Mouse (Mus musculus) MEL (cell line): ENCODE measurements around the gene Kifc5b. TPM values are rescaled to one million over a fixed set of nuclear protein-coding genes. Genes with fewer than 3 reads are reported as not detected.

Experiments used
- DNase-seq: peaks from one replicate; pipeline ENCODE4 v3.0.0; 2011; ENCODE audit warnings: low read depth, low spot score
- H3K27ac ChIP-seq: 2 replicates; pipeline ENCODE4 v1.5.1; 2012; ENCODE audit warnings: low read depth, mild to moderate bottlenecking, control low read depth, low read length, moderate library complexity; ENCODE audit not compliant: control insufficient read depth
- H3K27me3 ChIP-seq, 2 experiments: fragments of 150-350 bp in 1 of 2; sonication (generic) in 1 of 2; 2 replicates each; pipeline ENCODE4 v1.6.1; 2012; ENCODE audit warnings: low read length in 2 of 2, mild to moderate bottlenecking in 2 of 2, improper control_type of control experiment in 1 of 2, moderate library complexity in 1 of 2; ENCODE audit not compliant: insufficient read depth in 2 of 2, control insufficient read depth in 1 of 2
- H3K36me3 ChIP-seq, 2 experiments: 2 replicates each; pipeline ENCODE4 v1.6.1; 2012 to 2014; ENCODE audit warnings: low read length in 2 of 2, improper control_type of control experiment in 1 of 2, inconsistent platforms in 1 of 2, mild to moderate bottlenecking in 1 of 2; ENCODE audit not compliant: insufficient read depth in 2 of 2, control insufficient read depth in 1 of 2
- H3K4me1 ChIP-seq, 2 experiments: fragments of 150-350 bp in 1 of 2; sonication (generic) in 1 of 2; 2 replicates each; pipeline ENCODE4 v1.6.1; 2012; ENCODE audit warnings: low read length in 2 of 2, improper control_type of control experiment in 1 of 2, mild to moderate bottlenecking in 1 of 2; ENCODE audit not compliant: insufficient read depth in 2 of 2, control insufficient read depth in 1 of 2
- H3K4me3 ChIP-seq, 2 experiments: fragments of 150-350 bp in 1 of 2; sonication (generic) in 1 of 2; 2 replicates each; pipeline ENCODE4 v1.5.1; 2012; ENCODE audit warnings: low read depth in 2 of 2, low read length in 2 of 2, mild to moderate bottlenecking in 2 of 2, moderate library complexity in 2 of 2, control low read depth in 1 of 2, improper control_type of control experiment in 1 of 2; ENCODE audit not compliant: control insufficient read depth in 1 of 2, insufficient read depth in 1 of 2
- H3K79me2 ChIP-seq: 2 replicates; pipeline ENCODE4 v1.6.1; 2012; ENCODE audit warnings: mild to moderate bottlenecking, low read length, moderate library complexity; ENCODE audit not compliant: control insufficient read depth, poor library complexity, insufficient read depth
- H3K9ac ChIP-seq: 2 replicates; pipeline ENCODE4 v1.6.1; 2012; ENCODE audit warnings: low read depth, mild to moderate bottlenecking, control low read depth, low read length, moderate library complexity; ENCODE audit not compliant: control insufficient read depth, poor library complexity, severe bottlenecking
- H3K9me3 ChIP-seq: fragments of 150-350 bp; sonication (generic); replicated peaks from 2 replicates; pipeline ENCODE4 v1.6.1; 2012; ENCODE audit warnings: mild to moderate bottlenecking, low read length, improper control_type of control experiment, moderate library complexity; ENCODE audit not compliant: insufficient read depth
- BHLHE40 ChIP-seq: IDR thresholded peaks from 2 replicates; pipeline ENCODE4 v1.6.1; 2012; ENCODE audit warnings: low read depth, mild to moderate bottlenecking, inconsistent platforms, low read length, improper control_type of control experiment, borderline replicate concordance
- CHD1 ChIP-seq: IDR thresholded peaks from 2 replicates; pipeline ENCODE4 v1.6.1; 2012; ENCODE audit warnings: low read depth, mild to moderate bottlenecking, inconsistent platforms, low read length, improper control_type of control experiment
- E2F4 ChIP-seq: IDR thresholded peaks from 2 replicates; pipeline ENCODE4 v1.6.1; 2011; ENCODE audit warnings: low read depth, low read length, improper control_type of control experiment, borderline replicate concordance
- EP300 ChIP-seq, 2 experiments: IDR thresholded peaks; 2 replicates each; pipeline ENCODE4 v1.6.1; 2011; ENCODE audit warnings: improper control_type of control experiment in 2 of 2, low read length in 2 of 2, low read depth in 1 of 2, mild to moderate bottlenecking in 1 of 2
- GATA1 ChIP-seq: IDR thresholded peaks from 2 replicates; pipeline ENCODE4 v1.6.1; 2011; ENCODE audit warnings: low read depth, low read length, improper control_type of control experiment
- HCFC1 ChIP-seq: IDR thresholded peaks from 2 replicates; pipeline ENCODE4 v1.6.1; 2012; ENCODE audit warnings: low read depth, mild to moderate bottlenecking, inconsistent platforms, low read length, improper control_type of control experiment, moderate library complexity
- JUND ChIP-seq: IDR thresholded peaks from 2 replicates; pipeline ENCODE4 v1.6.1; 2011; ENCODE audit warnings: low read depth, mild to moderate bottlenecking, improper control_type of control experiment, low read length
- MAX ChIP-seq: IDR thresholded peaks from 2 replicates; pipeline ENCODE4 v1.6.1; 2011; ENCODE audit warnings: low read length, improper control_type of control experiment
- MAZ ChIP-seq: IDR thresholded peaks from 2 replicates; pipeline ENCODE4 v1.6.1; 2012; ENCODE audit warnings: low read depth, mild to moderate bottlenecking, inconsistent platforms, low read length, improper control_type of control experiment
- MYC ChIP-seq: IDR thresholded peaks from 2 replicates; pipeline ENCODE4 v1.6.1; 2011; ENCODE audit warnings: low read depth, mild to moderate bottlenecking, low read length, improper control_type of control experiment, moderate library complexity
- NELFE ChIP-seq: IDR thresholded peaks from 2 replicates; pipeline ENCODE4 v1.6.1; 2011; ENCODE audit warnings: low read depth, low read length, improper control_type of control experiment
- POLR2A ChIP-seq, 2 experiments: IDR thresholded peaks; 2 replicates each; pipeline ENCODE4 v1.6.1; 2011 to 2012; ENCODE audit warnings: low read length in 2 of 2, mild to moderate bottlenecking in 2 of 2, control low read depth in 1 of 2, improper control_type of control experiment in 1 of 2, low read depth in 1 of 2, moderate library complexity in 1 of 2; ENCODE audit not compliant: control insufficient read depth in 1 of 2, insufficient read depth in 1 of 2, poor library complexity in 1 of 2
- RAD21 ChIP-seq: IDR thresholded peaks from 2 replicates; pipeline ENCODE4 v1.6.1; 2011; ENCODE audit warnings: mild to moderate bottlenecking, low read depth, low read length, improper control_type of control experiment
- SIN3A ChIP-seq: IDR thresholded peaks from 2 replicates; pipeline ENCODE4 v1.6.1; 2012; ENCODE audit warnings: low read length, improper control_type of control experiment, inconsistent platforms
- TAL1 ChIP-seq: IDR thresholded peaks from 2 replicates; pipeline ENCODE4 v1.6.1; 2012; ENCODE audit warnings: mild to moderate bottlenecking, inconsistent platforms, low read length, moderate library complexity, mixed read lengths
- TBP ChIP-seq: IDR thresholded peaks from 2 replicates; pipeline ENCODE4 v1.8.0; 2011; ENCODE audit warnings: low read depth, low read length, improper control_type of control experiment
- TCF12 ChIP-seq: IDR thresholded peaks from 2 replicates; pipeline ENCODE4 v1.6.1; 2014; ENCODE audit warnings: low read depth, mild to moderate bottlenecking, inconsistent platforms, low read length, improper control_type of control experiment, moderate library complexity
- UBTF ChIP-seq: IDR thresholded peaks from 2 replicates; pipeline ENCODE4 v1.6.1; 2012; ENCODE audit warnings: low read depth, mild to moderate bottlenecking, inconsistent platforms, low read length, improper control_type of control experiment, moderate library complexity, borderline replicate concordance; ENCODE audit not compliant: insufficient read depth
- ZC3H11A ChIP-seq: IDR thresholded peaks from 2 replicates; pipeline ENCODE4 v1.6.1; 2012; ENCODE audit warnings: low read depth, mild to moderate bottlenecking, inconsistent platforms, low read length, improper control_type of control experiment
- ZMIZ1 ChIP-seq: IDR thresholded peaks from 2 replicates; pipeline ENCODE4 v1.6.1; 2012; ENCODE audit warnings: low read depth, mild to moderate bottlenecking, inconsistent platforms, low read length, improper control_type of control experiment, moderate library complexity
- ZNF384 ChIP-seq: IDR thresholded peaks from 2 replicates; pipeline ENCODE4 v1.6.1; 2012; ENCODE audit warnings: low read depth, mild to moderate bottlenecking, inconsistent platforms, low read length, improper control_type of control experiment
- polyA plus RNA-seq, 2 experiments: library from polyadenylated mRNA; stranded (reverse) in 1 of 2; unstranded in 1 of 2; fragments of >175 nt in 1 of 2; fragments of >200 nt in 1 of 2; gene quantifications; 2 replicates each; pipeline versions ENCODE4 v1.2.1 to v1.2.4; 2012; ENCODE audit warnings: low replicate concordance in 2 of 2, low read depth in 1 of 2; ENCODE audit not compliant: insufficient read length in 2 of 2, insufficient read depth in 1 of 2, missing spikeins in 1 of 2
- total RNA-seq: library from RNA; depleted of rRNA; stranded (reverse); fragments of 300-350 nt; gene quantifications from 2 replicates; pipeline ENCODE4 v1.2.3, GENCODE M21; 2012

The Kifc5b gene
- total and polyA plus RNA-seq, 3 experiments, result 10.6 to 111 (median 45.4) TPM

DNA sequence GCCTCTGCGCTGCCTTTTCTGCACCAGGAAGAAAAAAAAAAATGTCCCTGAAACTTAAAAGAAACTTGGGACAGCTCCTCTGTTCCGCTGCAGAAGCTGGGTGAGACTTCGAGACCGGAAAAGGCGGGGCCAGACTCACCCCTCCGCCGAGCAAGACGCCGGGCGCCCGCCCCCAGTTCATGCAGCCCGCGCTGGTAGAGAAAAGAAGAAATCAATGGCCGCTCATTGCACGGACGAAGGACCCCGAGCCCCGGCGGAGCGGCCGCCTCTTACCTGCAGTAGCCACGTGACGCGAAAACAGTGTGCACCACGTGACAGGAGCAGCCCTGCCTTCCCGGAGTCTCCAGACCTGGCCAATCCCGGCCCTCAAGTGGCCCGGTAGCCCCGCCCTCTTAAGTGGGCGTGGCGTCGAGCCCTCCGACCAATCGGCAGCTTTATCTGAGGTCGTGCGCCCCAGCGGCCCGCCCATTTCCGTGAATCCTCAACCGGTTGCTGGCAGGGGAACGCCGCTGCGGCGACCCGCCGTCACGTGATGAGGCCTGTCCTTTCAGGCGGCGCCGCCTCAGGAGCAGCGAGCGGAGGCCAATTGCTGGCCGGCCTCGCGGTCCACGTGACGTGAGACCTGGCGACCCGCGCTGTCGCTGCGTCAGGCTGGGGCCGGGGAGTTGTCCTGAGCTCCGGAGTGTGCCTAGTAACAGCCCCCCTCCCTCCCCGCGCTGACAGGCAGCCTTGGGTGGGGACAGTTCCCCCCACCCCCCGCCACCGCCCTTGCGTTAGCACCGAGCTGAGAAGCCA is 22.5 kb downstream of the Kifc5b start, which contains the start of gene Cuta (continued):
- TF ChIP-seq EP300 (IDR thresholded peaks at IDR 0.05; ENCODE audit: low read depth in 1 of 2, low read length in 2 of 2), result no peak
- TF ChIP-seq JUND, result no peak
- TF ChIP-seq BHLHE40, result peak; percentile 89
- 0 out of 2 replicates have a peak, but pooled peaks have one; percentile 72 for TF ChIP-seq MYC
- no peak; the same call in 1 of the 2 replicates for TF ChIP-seq TCF12
- peak; percentile 81 for TF ChIP-seq HCFC1
- TF ChIP-seq NELFE, result peak; percentile 38; the same call in 1 of the 2 replicates
- no peak for TF ChIP-seq GATA1
- TF ChIP-seq E2F4, result no peak
- TF ChIP-seq MAX, result peak; percentile 98
- no peak for TF ChIP-seq ZC3H11A
- TF ChIP-seq RAD21, result no peak
- no peak; the same call in none of the 2 replicates for TF ChIP-seq SIN3A
- TF ChIP-seq ZNF384, result peak; percentile 66; the same call in 1 of the 2 replicates
- no peak for TF ChIP-seq TAL1
- peak; percentile 16; the same call in 1 of the 2 replicates for TF ChIP-seq TBP
- TF ChIP-seq POLR2A (IDR thresholded peaks at IDR 0.05; ENCODE audit: control insufficient read depth in 1 of 2, insufficient read depth in 1 of 2, low read depth in 1 of 2, low read length in 2 of 2, poor library complexity in 1 of 2), result peak; percentile 31 to 69; a peak in 3 of 4 replicates

DNA sequence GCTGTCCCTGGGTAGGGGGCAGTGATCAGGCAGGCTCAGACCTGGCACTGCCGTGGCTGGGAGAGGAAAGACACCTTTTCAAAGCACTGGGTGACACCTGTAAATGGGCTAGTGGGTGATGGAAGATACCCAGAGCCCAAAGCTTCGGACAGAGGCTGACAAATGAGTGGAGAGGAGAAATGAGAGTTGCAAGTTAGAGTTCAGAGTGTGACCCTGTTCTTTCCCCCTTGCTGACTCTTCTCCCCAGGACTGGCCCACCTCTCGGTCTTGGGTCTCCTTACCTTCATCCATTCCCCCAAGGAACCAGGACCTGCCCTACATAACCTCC is 23.0 kb downstream of the Kifc5b start:
- Histone ChIP-seq H3K9me3 (no peaks in the 10 kb centered on the region), H3K4me1 (peaks cover 2 to 14% of the 10 kb centered on the region in 2 experiments; a peak in 3 of 4 replicates), H3K27ac (peak overlapping the region; percentile 92), H3K79me2 (peaks cover 28% of the 10 kb centered on the region), H3K27me3 (no peaks in the 10 kb centered on the region), H3K36me3 (peaks cover 0 to 9% of the 10 kb centered on the region in 2 experiments; a peak in 2 of 4 replicates), H3K4me3 (peak overlapping the region; percentile 62 to 77), H3K9ac (peak overlapping the region; percentile 85)
- no peak for DNase-seq
- TF ChIP-seq CHD1, result 0 out of 2 replicates have a peak, but pooled peaks have one; percentile 24
- peak; percentile 60; the same call in 1 of the 2 replicates for TF ChIP-seq ZMIZ1
- no peak for TF ChIP-seq MAZ
- TF ChIP-seq UBTF, result no peak
- TF ChIP-seq POLR2A (IDR thresholded peaks at IDR 0.05; ENCODE audit: control insufficient read depth in 1 of 2, insufficient read depth in 1 of 2, low read depth in 1 of 2, low read length in 2 of 2, poor library complexity in 1 of 2), result peak in 1 of 2 experiments; percentile 67; a peak in 1 of 4 replicates
- 0 out of 2 replicates have a peak, but pooled peaks have one; percentile 7 for TF ChIP-seq TBP
- TF ChIP-seq TCF12, result no peak
